ENCODE assay signal across 9 mouse cellular contexts in the genomic region with DNA sequence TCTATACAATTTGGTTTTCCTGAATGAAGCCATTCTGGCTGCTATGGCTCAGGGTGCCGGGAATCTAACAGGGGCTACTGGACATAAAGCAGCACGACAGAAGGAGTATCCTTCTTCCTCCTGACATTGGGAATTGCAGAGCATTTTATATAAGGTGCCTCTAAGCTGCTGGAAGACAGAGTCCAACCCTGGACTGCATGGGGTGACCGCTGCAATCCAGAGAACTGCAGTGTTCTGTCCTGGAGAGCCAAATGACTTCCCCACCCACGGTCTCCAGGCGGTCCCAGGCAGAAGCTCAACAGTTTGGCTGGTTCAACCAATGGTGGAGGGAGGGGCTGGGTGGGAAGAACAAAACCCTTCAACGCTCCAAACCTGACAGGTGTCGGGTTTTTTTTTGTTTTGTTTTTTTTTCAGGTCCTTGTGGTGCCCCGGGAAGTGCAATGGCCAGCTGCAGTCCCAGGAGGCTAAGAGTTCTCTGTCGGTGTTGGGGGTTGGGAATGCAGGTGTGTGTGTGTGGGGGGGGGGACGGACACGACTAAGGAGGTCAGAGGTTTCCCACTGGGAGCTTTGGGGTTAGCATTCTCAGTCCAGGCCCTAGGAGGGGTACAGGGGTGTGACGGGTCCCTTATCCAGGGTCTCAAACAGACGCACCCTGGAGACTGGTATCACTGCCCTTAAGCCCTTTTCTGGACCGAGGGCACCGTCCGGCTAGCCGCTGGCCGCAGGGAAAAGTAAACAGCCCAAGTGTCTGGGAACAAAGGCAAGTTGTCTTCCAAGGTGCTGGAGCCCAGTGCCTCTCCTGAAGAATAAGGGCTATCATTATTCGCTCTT. TPM values are rescaled to one million over a fixed set of nuclear protein-coding genes. Genes with fewer than 3 reads are reported as not detected.
DNase-seq lines count a peak whose midpoint lies in the region; ATAC-seq and TF ChIP-seq lines count a peak whose summit lies in the region.
"Had no signal": no experiment of that assay in that cellular context is flagged by ENCODE, and none has a peak within 500 bp of the region (broad histone marks: within the 10 kb centered on the region; RNA-seq: fewer than 3 reads in every experiment).

No protein-coding gene starts in this region.

- no peak for TF ChIP-seq EP300 in heart, adult 2 months (IDR thresholded peaks at IDR 0.05; ENCODE audit: insufficient read depth, low read depth, low read length)

- H3K9ac ChIP-seq in heart, adult 2 months (ENCODE audit: low read depth, low read length) = peak overlapping the region; percentile 79
- H3K9ac ChIP-seq in limb, embryonic 15.5 days = peak overlapping the region; percentile 95

- no peaks in the 10 kb centered on the region for H3K9me3 ChIP-seq in limb, embryonic 15.5 days

- H3K4me1 ChIP-seq in heart, adult 2 months (ENCODE audit: control insufficient read depth, insufficient read depth, low read length) = peaks cover 7% of the 10 kb centered on the region
- H3K4me1 ChIP-seq in limb, embryonic 15.5 days = peaks cover 64% of the 10 kb centered on the region

- peak in 1 of 2 experiments; percentile 15 for DNase-seq in heart, adult 2 months
- DNase-seq in heart, adult 8-10 months (ENCODE audit: low spot score) = no peak
- DNase-seq in urinary bladder, postnatal 14 days (ENCODE audit: low spot score) = peak; percentile 9
- DNase-seq in urinary bladder, postnatal 4 days (ENCODE audit: low spot score in 2 of 2) = no peak

- H3K27ac ChIP-seq in heart, adult 2 months = peak overlapping the region; percentile 81
- H3K27ac ChIP-seq in limb, embryonic 15.5 days = peak overlapping the region; percentile 99

- no peak for TF ChIP-seq POLR2A in heart, adult 2 months (IDR thresholded peaks at IDR 0.05; ENCODE audit: insufficient read depth, low read depth, low read length)

- peak overlapping the region; percentile 58 for H3K4me3 ChIP-seq in heart, adult 2 months
- H3K4me3 ChIP-seq in limb, embryonic 15.5 days = peak overlapping the region; percentile 92

- intact Hi-C loops in heart, adult 2 months (cut with DNase I) = loop anchor here (1.0 to 2.0 kb wide), 2 partner anchors 32 to 67 kb away; no protein-coding TSS in a partner anchor

- WGBS in heart, adult 2 months = 28% methylated on average over 19 of the region's 19 CpGs
- 4% methylated on average over 19 of the region's 19 CpGs for WGBS in limb, embryonic 15.5 days

- peak overlapping the region; percentile 68 for H3K4me2 ChIP-seq in limb, embryonic 15.5 days

- no peak for TF ChIP-seq CTCF in heart, adult 2 months (IDR thresholded peaks at IDR 0.05)

- H3K27me3 ChIP-seq in heart, adult 2 months (ENCODE audit: control insufficient read depth, insufficient read depth, low read length) = no peaks in the 10 kb centered on the region
- H3K27me3 ChIP-seq in limb, embryonic 15.5 days = no peaks in the 10 kb centered on the region

- no peaks in the 10 kb centered on the region for H3K79me2 ChIP-seq in heart, adult 2 months (replicated peaks; ENCODE audit: control insufficient read depth, insufficient read depth, low read length)

- no peak for ATAC-seq in limb, embryonic 15.5 days (ENCODE audit: insufficient number of reproducible peaks, low FRiP score, low TSS enrichment, low read depth)
- no peak for ATAC-seq in erythroblast, adult 5-6 weeks (replicated peaks; ENCODE audit: low FRiP score, poor library complexity, severe bottlenecking)
- ATAC-seq in inflammation-experienced regulatory T-cells, adult 6 months = no peak
- no peak for ATAC-seq in monocyte, adult 5-6 weeks (replicated peaks; ENCODE audit: insufficient number of reproducible peaks, low FRiP score, low TSS enrichment, poor library complexity, severe bottlenecking)
- ATAC-seq: CD4-positive, CD25-positive, alpha-beta regulatory T cell, adult 4 months had no signal

- H3K36me3 ChIP-seq in heart, adult 2 months (ENCODE audit: control insufficient read depth, insufficient read depth, low read length) = no peaks in the 10 kb centered on the region
- H3K36me3 ChIP-seq in limb, embryonic 15.5 days = peaks cover 11% of the 10 kb centered on the region

RNA-seq across cellular contexts. Expression of gene Sertad4, which starts 1.4 kb away (rescaled TPM):
- total RNA-seq in heart, adult 2 months (2021) = 1 to 10 TPM; 3.3 to 3.9 TPM
- 4.1 and 7.8 TPM in 2 replicates for polyA plus RNA-seq in heart, adult 2 months (2012; rRNA removed)
- 1 to 10 TPM; 2.4 to 4.5 (median 3.1) TPM for total RNA-seq in heart, adult 8-10 months (2022)
- 48.2 and 72.5 TPM in 2 replicates for polyA plus RNA-seq in limb, embryonic 15.5 days (2015; fragmentation: Nextera tagmentation; extraction: Ambion mirVana)
- total RNA-seq in erythroblast, adult 5-6 weeks (2015; ENCODE audit: low replicate concordance) = not detected in 2 replicates
- total RNA-seq in erythroblast, adult 5-6 weeks (2017; ENCODE audit: low replicate concordance) = not detected in 2 replicates
- not detected for polyA plus RNA-seq in inflammation-experienced regulatory T-cells, adult 6 months (2017; shearing (Covaris generic))
- total RNA-seq in monocyte, adult 5-6 weeks (2017) = not detected in 3 replicates
- polyA plus RNA-seq: CD4-positive, CD25-positive, alpha-beta regulatory T cell, adult 4 months had no signal
